Mouse (Mus musculus) intestine, embryonic 14.5 days (tissue): ENCODE results near the gene Neurod2. TPM values are rescaled to one million over a fixed set of nuclear protein-coding genes. Genes with fewer than 3 reads are reported as not detected.

Source experiments
- ATAC-seq: fragments of 200-750 bp; cut with Nextera tagmentation; replicated peaks from 2 replicates; pipeline ENCODE4 v1.8.0; 2017; ENCODE audit warnings: low read depth, moderate number of reproducible peaks, moderate TSS enrichment, moderate library complexity; ENCODE audit not compliant: low FRiP score, low TSS enrichment
- DNase-seq: peaks from one replicate; pipeline ENCODE4 v3.0.0-alpha.2; 2018; ENCODE audit warnings: low spot score
- H3K27ac ChIP-seq: fragments of 300-500 bp; sonication (generic); 2 replicates; pipeline ENCODE4 v1.5.1; 2014; ENCODE audit warnings: low read depth, mild to moderate bottlenecking, control low read depth
- H3K27me3 ChIP-seq: fragments of 300-500 bp; sonication (generic); replicated peaks from 2 replicates; pipeline ENCODE4 v1.6.1; 2014; ENCODE audit warnings: low read length, control low read depth; ENCODE audit not compliant: control insufficient read depth, insufficient read depth
- H3K36me3 ChIP-seq: fragments of 300-500 bp; sonication (generic); 2 replicates; pipeline ENCODE4 v1.6.1; 2014; ENCODE audit warnings: low read length, control low read depth; ENCODE audit not compliant: control insufficient read depth, insufficient read depth
- H3K4me1 ChIP-seq: fragments of 300-500 bp; sonication (generic); replicated peaks from 2 replicates; pipeline ENCODE4 v1.6.1; 2014; ENCODE audit warnings: low read length, control low read depth, mixed read lengths; ENCODE audit not compliant: control insufficient read depth, insufficient read depth
- H3K4me2 ChIP-seq: fragments of 300-500 bp; sonication (generic); 2 replicates; pipeline ENCODE4 v1.6.1; 2014; ENCODE audit warnings: low read length
- H3K4me3 ChIP-seq: fragments of 300-500 bp; sonication (generic); 2 replicates; pipeline ENCODE4 v1.5.1; 2014; ENCODE audit warnings: low read depth, low read length, control low read depth, mixed read lengths
- H3K9ac ChIP-seq: fragments of 300-500 bp; sonication (generic); 2 replicates; pipeline ENCODE4 v1.6.1; 2014; ENCODE audit warnings: mild to moderate bottlenecking, low read length
- H3K9me3 ChIP-seq: fragments of 300-500 bp; sonication (generic); 2 replicates; pipeline ENCODE4 v1.6.1; 2016; ENCODE audit warnings: low read length, control low read depth; ENCODE audit not compliant: control insufficient read depth
- WGBS: fragments of 180-500 bp; shearing (Covaris S2); extraction: QIAGEN DNeasy Blood & Tissue Kit; methylation state at CpG from one replicate; pipeline ENCODE4 v1.1.7; 2014; 5-methylcytosine and 5-hydroxymethylcytosine counted together
- polyA plus RNA-seq: library from polyadenylated mRNA; unstranded; fragments of >200 nt; fragmentation: Nextera tagmentation; extraction: Ambion mirVana; gene quantifications from 2 replicates; pipeline ENCODE4 v1.2.1, GENCODE M21; 2014

Gene Neurod2
- polyA plus RNA-seq, 1 experiment from 2014 or later = 0.07 TPM

DNA sequence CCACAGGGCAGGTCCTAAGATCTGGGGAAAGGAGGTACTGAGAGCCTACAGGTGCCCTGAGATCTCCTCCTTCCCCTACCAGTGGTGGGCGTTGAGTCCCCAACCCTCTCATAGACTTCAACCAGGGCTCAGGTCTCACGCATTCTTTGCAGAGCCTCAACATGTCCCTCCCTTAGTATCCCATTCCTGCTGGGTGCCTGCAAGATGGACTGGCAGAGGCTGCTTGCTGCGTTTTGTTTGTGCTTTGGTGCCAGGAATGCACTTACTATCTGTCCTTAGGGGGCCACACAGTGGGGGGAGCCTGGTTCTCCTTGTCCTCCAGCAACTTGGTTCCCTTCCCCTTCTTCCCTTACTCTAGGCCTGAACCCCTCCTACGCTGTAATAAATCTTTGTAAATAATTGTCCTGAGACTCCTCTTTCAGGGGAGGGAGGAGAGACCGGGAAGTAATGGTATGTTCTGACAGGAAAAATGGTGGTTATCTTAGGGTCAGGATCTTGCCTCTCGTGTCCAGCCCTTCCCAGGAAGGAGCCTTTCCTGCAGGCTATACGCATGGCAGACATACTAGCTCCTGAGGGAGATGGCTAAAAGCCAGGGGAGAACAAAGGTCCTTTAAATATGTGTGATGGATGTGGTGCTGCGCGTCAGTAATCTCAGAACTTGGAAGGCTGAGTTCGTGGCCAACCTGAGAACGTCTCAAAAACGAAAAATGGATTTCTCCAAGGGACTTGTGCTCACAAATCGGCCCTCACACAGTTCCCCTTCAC, 28.1 kb upstream of the Neurod2 start:
- Histone ChIP-seq H3K27me3 (peaks cover 16% of the 10 kb centered on the region), H3K4me2 (peak overlapping the region; percentile 91), H3K4me3 (peak overlapping the region; percentile 74), H3K9ac (peak overlapping the region; percentile 63), H3K36me3 (no peaks in the 10 kb centered on the region), H3K9me3 (no peaks in the 10 kb centered on the region), H3K4me1 (peaks cover 28% of the 10 kb centered on the region), H3K27ac (peak overlapping the region; percentile 87)
- 8% methylated on average over 13 of the region's 13 CpGs for WGBS
- DNase-seq = no peak
- peak; percentile 11; the same call in 1 of the 2 replicates for ATAC-seq

DNA sequence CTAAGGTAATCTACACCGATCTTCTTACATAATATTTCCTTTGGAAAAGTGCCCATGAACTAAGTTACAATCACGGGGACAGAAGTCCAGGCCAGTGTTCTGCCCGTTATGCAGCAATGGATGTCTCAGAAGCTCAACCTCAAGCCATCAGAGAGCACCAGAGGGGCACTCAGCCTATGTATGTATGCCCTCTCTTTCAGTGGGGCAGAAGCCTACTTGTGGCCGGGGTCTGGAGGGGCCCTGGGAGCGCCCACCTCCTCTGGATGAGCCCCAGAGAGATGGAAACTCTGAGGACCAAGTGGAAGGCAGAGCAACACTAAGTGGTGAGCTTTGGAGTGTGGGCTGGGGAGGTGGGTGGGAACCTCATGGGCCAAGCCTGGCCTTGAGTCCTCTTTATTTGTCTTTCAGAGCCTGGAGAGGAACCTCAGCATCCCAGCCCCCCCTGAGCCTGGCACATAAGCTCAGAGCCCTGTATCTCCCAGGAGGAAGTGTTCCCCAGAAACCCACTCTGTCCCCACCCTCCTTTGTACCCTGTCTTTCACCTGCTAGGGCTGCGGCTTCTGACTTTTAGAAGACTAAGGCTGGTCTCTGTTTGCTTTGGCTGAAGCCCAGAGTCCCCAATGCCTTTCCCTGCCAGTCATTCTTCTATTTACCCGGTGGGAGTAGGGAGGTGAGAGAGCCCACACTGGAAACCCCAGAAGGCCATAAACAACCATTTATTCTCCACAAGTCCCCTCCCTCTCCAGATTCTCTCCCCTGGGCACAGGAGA, 27.4 kb upstream of the Neurod2 start:
- peaks cover 23% of the 10 kb centered on the region for H3K27me3 ChIP-seq
- H3K4me3 ChIP-seq = no peak overlapping the region
- H3K36me3 ChIP-seq = no peaks in the 10 kb centered on the region
- 71% methylated on average over 7 of the region's 7 CpGs for WGBS
- no peak overlapping the region for H3K9ac ChIP-seq
- peaks cover 28% of the 10 kb centered on the region for H3K4me1 ChIP-seq
- H3K9me3 ChIP-seq = no peaks in the 10 kb centered on the region
- no peak overlapping the region for H3K4me2 ChIP-seq
- ATAC-seq (no peak), DNase-seq (no peak)
- peak overlapping the region; percentile 87 for H3K27ac ChIP-seq

DNA sequence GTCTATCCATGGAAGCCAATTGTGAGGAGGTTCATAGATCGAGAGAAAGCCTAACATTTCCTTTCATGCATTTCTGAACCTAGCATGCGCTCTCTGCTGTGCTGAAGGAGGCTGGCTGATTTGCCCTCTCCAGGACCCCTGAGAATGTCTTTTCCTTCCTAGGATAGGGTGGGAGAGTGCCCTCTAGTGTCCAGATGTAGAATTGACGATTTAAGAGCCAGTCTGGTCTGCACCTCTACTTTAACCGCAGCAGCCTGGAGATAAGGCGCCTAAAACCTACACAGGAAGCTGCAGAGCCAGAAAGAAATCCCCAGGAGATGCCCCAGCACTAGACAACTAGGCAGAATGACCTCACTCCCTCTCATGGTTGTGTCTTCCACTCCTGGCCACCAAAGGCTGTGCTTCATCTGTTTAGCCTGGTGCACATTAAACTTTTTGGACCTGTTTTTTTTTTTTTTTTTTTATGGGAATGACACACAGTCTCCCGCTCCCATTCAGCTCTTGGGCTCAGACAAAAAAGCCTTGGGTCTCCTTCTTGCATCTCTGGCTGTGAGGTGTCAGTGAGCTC, 26.4 kb upstream of the Neurod2 start:
- Histone ChIP-seq H3K27me3 (peaks cover 31% of the 10 kb centered on the region), H3K36me3 (no peaks in the 10 kb centered on the region), H3K9ac (no peak overlapping the region), H3K27ac (no peak overlapping the region), H3K9me3 (no peaks in the 10 kb centered on the region), H3K4me3 (no peak overlapping the region), H3K4me1 (peaks cover 23% of the 10 kb centered on the region), H3K4me2 (no peak overlapping the region)
- DNase-seq (peak; percentile 79), ATAC-seq (no peak)
- WGBS = 11% methylated on average over 6 of the region's 6 CpGs

DNA sequence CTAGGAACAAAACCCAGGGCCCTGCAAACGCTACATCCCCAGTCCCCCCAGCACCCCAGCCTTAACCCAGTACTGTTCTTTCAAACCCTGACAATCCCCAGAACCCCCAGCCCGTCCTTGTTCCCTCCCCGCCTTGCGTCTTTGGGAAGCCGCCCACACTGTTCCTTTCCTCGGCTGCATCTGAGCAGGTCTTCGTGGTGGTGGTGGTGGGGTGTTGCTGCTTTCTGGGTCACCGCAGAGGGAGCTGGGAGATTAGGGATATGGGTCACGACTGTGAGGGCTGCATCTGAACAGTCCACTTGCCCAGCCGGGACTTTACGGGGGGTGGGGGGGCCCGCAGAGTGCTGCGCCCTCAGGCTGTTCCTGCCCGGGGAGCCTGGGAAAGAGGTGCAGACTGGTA, 25.0 kb upstream of the Neurod2 start:
- Histone ChIP-seq H3K27me3 (peaks cover 45% of the 10 kb centered on the region), H3K4me2 (no peak overlapping the region), H3K36me3 (no peaks in the 10 kb centered on the region), H3K27ac (no peak overlapping the region), H3K4me1 (peaks cover 16% of the 10 kb centered on the region), H3K9me3 (no peaks in the 10 kb centered on the region), H3K4me3 (no peak overlapping the region), H3K9ac (no peak overlapping the region)
- whole genome bisulfite sequencing = 57% methylated on average over 14 of the region's 14 CpGs
- DNase-seq (no peak), ATAC-seq (no peak)

DNA sequence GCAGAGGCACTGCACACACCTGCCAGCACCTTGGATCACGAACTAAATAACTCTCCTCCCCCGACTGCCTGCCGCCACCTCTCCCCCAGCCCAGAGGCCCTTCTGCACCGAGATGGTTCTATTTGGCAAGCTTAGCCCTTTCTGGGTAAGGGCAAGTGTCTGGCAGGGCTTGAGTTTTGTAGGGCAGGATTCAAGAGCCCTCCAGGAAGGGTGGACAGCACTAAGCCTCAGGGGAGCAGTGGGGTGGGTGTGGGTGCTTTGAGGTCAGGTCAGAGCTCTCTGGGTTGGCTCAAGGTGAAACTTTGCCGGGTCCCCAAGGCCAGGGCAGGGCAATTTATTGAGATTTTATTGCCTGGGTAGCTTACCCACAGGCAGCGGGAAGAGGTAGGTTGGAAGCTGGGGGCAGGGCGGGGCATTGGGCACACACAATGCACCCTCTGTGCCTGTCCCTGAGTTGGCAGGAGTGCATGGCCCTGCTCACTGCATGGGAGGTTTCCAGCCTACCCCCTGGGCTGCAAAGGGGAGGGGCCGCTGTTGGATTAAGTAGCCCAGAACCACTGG, 24.3 kb upstream of the Neurod2 start:
- ATAC-seq = no peak
- H3K9me3 ChIP-seq = no peaks in the 10 kb centered on the region

DNA sequence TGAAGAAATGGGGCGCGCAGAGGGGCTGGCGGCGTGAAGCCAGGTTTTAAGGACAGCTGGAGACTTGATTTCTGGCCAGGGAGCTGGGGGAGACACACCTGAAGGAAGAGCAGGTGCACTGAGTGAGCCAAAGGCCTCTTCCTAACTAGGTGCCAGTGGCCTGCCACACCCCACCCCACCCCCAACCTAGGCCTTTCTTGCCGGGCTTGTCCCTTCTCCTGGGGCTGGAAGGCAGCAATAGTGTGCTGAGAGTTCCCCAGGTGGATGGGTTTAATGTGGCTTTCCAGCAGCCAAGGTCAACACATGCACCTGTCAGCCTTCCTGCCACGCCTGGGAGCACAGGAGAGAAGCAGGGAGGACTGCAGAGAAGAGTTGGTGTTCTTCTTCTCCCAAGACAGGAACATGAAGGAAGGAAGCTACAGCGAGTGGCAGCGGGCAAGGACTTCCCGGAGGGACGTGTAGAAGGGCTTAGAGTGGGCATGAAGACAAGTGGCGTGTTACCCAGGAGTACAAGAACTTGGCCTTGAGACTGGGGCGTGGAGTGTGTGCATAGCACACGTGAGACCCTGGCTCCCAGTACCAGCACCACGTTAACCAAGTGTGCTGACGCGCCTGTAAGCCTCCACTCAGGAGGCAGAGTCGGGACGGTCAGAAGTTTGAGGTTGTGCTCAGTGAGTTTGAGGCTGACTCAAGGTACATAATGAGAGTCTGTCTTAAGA, 23.0 kb upstream of the Neurod2 start:
- H3K4me2 ChIP-seq = no peak overlapping the region
- DNase-seq (no peak), ATAC-seq (no peak)
- no peaks in the 10 kb centered on the region for H3K9me3 ChIP-seq
- no peak overlapping the region for H3K9ac ChIP-seq
- WGBS = 73% methylated on average over 18 of the region's 18 CpGs
- H3K4me1 ChIP-seq = peaks cover 13% of the 10 kb centered on the region
- H3K4me3 ChIP-seq = no peak overlapping the region
- no peak overlapping the region for H3K27ac ChIP-seq
- no peaks in the 10 kb centered on the region for H3K36me3 ChIP-seq
- H3K27me3 ChIP-seq = peaks cover 65% of the 10 kb centered on the region

More for the DNA sequence above, 24.3 kb upstream of the Neurod2 start:
- H3K4me3 ChIP-seq = no peak overlapping the region
- 33% methylated on average over 8 of the region's 8 CpGs for WGBS
- no peak overlapping the region for H3K9ac ChIP-seq
- H3K27ac ChIP-seq = no peak overlapping the region
- H3K27me3 ChIP-seq = peaks cover 52% of the 10 kb centered on the region
- no peak overlapping the region for H3K4me2 ChIP-seq
- H3K36me3 ChIP-seq = no peaks in the 10 kb centered on the region
- DNase-seq = no peak
- H3K4me1 ChIP-seq = peaks cover 10% of the 10 kb centered on the region; the same call in 1 of the 2 replicates

DNA sequence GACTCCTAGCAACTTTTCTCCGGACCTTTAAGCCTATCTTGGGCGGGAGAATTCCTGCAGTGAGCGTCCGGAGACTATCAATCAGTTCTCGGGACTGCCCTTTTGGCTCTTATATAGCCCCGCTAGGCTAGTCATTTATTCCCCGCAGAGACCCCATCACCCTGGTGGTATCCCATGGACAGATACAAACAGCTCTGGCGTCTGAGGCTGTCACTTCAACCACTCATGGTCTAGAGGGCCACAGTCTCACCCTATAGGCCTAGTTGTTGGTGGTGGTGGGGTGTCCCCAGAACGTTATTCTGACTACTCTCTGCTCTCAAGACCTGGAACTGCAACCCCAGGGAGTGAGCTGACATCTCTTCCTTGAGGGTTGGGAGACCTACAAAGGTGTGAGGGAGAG, 19.9 kb upstream of the Neurod2 start:
- H3K4me1 ChIP-seq = peaks cover 7% of the 10 kb centered on the region; the same call in 1 of the 2 replicates
- DNase-seq (no peak), ATAC-seq (no peak)
- H3K4me2 ChIP-seq = peak overlapping the region; percentile 89
- H3K27me3 ChIP-seq = peaks cover 84% of the 10 kb centered on the region
- H3K4me3 ChIP-seq = peak overlapping the region; percentile 48; the same call in 1 of the 2 replicates
- no peaks in the 10 kb centered on the region for H3K36me3 ChIP-seq
- no peaks in the 10 kb centered on the region for H3K9me3 ChIP-seq
- no peak overlapping the region for H3K27ac ChIP-seq
- 7% methylated on average over 9 of the region's 9 CpGs for WGBS
- H3K9ac ChIP-seq = no peak overlapping the region
